Mouse (Mus musculus): ENCODE results near the gene Olfr1511. TPM values are rescaled to one million over a fixed set of nuclear protein-coding genes. Genes with fewer than 3 reads are reported as not detected.

Gene Olfr1511
- not detected for polyA plus RNA-seq (2017; shearing (Covaris generic))

DNA sequence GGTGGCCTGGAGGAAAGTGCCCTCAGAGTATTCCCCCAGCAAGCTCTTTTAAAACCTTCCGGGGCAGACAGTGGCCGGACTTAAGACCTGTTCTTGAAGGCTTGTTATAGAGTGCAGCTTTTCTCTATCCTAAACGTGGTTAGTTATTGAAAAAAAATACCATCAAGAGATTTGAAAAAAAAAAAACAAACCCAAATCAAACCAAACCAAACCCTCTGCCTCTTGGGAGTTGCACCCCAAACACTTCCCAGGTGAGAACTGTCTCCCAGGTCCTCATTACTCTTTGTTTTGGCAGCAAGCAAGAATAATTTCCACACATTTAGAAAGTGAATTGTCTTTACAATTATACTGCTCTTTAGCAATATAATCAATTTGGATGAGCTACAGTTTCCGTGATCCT is at the start of gene Olfr1511:
Gene Olfr1511 (minus strand): TSS at position 101 of the 400 bp plus-strand sequence.

DNA sequence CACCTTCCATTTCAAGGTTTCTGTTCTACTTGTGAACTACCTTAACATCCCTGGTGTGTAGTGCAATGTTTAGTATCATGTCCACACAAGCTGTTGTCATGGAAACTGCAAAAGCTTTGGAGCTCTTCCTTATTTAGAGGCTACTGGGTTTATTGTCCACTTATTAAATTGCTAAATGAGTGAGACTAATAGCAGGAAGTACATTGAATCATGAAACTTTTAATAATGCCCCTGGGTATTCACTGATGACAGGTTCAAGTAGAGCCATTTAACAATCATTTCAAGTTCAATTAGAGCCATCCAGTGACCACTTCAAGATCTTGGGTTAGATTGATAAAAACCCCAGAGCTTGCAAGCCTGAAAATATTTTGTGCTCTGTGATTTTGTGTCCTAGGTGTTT is 45.5 kb upstream of the Olfr1511 start, which contains the start of gene Olfr1509:
Gene Olfr1509 (plus strand): TSS at position 301 of the 400 bp plus-strand sequence.

DNA sequence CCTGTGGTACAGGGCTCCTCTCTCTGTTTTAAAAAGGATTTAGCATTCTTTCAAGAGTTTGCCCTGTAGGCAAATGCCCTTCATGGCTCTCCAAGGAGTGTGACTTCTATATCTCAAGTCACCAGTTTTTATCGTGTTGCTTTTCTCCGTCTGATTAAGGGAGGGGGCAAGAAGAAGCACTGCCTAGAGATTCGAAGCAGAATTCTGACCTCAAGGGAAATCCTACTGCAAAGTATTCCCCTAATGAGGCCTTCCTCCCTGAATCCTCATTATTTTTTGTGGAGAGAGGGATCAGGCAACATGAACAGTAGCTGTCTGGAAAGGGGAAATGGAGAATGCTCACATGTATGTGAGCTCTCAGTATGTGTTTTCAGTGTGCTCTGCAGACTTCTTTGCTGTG is 17.1 kb upstream of the Olfr1511 start, which contains the start of gene Olfr1510:
Gene Olfr1510 (minus strand): TSS at position 101 of the 400 bp plus-strand sequence.

DNA sequence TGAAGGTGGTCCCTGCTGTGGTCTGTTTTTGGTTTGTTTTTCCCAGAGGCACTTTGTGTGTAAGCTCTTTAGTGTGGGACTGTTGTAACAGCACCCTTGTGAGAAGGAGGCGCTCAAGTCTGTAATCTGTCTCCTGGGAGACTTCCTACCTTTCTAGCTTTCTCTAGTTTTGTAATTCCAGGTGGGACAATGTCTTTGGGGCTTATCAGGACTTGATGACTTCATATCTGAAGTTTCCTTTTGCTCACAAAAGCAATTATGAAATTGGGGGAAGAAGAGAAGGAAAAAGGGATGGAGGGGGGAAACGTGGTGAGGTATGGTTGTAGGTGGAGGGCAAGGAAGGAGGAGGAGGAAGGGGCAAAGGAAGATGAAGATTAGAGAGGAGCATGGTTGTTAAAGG is 18.1 kb downstream of the Olfr1511 start, which contains the start of gene Olfr1512:
Gene Olfr1512 (minus strand): TSS at position 101 of the 400 bp plus-strand sequence.

DNA sequence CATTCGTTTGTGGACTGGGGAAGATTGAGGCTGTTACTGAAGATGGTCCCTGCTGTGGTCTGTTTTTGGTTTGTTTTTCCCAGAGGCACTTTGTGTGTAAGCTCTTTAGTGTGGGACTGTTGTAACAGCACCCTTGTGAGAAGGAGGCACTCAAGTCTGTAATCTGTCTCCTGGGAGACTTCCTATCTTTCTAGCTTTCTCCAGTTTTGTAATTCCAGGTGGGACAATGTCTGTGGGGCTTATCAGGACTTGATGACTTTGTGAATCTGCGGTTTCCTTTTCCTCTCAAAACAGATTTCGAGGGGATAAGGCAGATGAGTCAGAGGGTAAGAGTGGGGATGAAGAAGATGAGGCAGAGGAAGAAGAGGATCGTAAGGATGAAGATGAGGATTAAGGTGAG is 40.9 kb downstream of the Olfr1511 start, which contains the start of gene Olfr1513:
Gene Olfr1513 (minus strand): TSS at position 101 of the 400 bp plus-strand sequence.

Other genes starting within 250 kb of the Olfr1511 start
- gene Supt16, start 200.0 kb downstream of the Olfr1511 start, polyA plus RNA-seq (2017; shearing (Covaris generic)): 35.8 TPM
- 47.8 TPM for gene Chd8, start 139.6 kb downstream of the Olfr1511 start, polyA plus RNA-seq (2017; shearing (Covaris generic))
- gene Tox4, start 118.2 kb downstream of the Olfr1511 start, polyA plus RNA-seq (2017; shearing (Covaris generic)): 116 TPM
- gene Rab2b, start 117.8 kb downstream of the Olfr1511 start, polyA plus RNA-seq (2017; shearing (Covaris generic)): 25.7 TPM
- 76.7 TPM for gene Mettl3, start 92.3 kb downstream of the Olfr1511 start, polyA plus RNA-seq (2017; shearing (Covaris generic))
- 3.3 TPM for gene Sall2, start 68.6 kb downstream of the Olfr1511 start, polyA plus RNA-seq (2017; shearing (Covaris generic))
- not detected for gene Olfr1513, start 41.0 kb downstream of the Olfr1511 start, polyA plus RNA-seq (2017; shearing (Covaris generic))
- not detected for gene Olfr1512, start 18.2 kb downstream of the Olfr1511 start, polyA plus RNA-seq (2017; shearing (Covaris generic))
- not detected for gene Olfr1510, start 17.0 kb upstream of the Olfr1511 start, polyA plus RNA-seq (2017; shearing (Covaris generic))
- gene Olfr1509, start 45.6 kb upstream of the Olfr1511 start, polyA plus RNA-seq (2017; shearing (Covaris generic)): not detected
- not detected for gene Olfr1508, start 70.1 kb upstream of the Olfr1511 start, polyA plus RNA-seq (2017; shearing (Covaris generic))
- not detected for gene Olfr1507, start 98.4 kb upstream of the Olfr1511 start, polyA plus RNA-seq (2017; shearing (Covaris generic))

Data from inflammation-experienced regulatory T-cells, adult 16 weeks (primary cell).